Comparison of ENCODE assay signal across 27 mouse cellular contexts in the genomic region with DNA sequence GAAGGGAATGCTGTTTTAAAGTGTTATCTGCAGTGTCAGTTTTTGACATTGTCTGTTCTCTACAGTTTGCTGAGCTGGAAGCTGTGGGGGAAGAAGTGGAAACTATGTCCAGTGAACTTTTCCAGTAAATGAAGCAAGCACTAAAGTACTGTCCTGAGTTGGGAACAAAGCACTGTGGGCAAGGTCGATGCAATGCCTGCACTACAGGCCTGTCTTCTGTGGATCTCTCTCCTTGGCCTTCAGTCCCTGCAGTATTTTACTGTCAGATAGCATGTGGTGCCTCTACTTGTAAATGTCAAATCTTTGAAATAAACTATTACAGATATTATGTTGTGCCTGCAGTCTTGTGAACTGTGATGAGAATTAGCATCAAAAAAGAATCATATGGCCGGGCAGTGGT. TPM values are rescaled to one million over a fixed set of nuclear protein-coding genes. Genes with fewer than 3 reads are reported as not detected.
DNase-seq lines count a peak whose midpoint lies in the region; ATAC-seq lines count a peak whose summit lies in the region.
"Had no signal": no experiment of that assay in that cellular context is flagged by ENCODE, and none has a peak within 500 bp of the region (broad histone marks: within the 10 kb centered on the region; RNA-seq: fewer than 3 reads in every experiment).

No protein-coding gene starts in this region.

- 0 out of 2 replicates have a peak overlapping the region, but pooled peaks have one; percentile 31 for H3K27ac ChIP-seq in liver, embryonic 13.5 days
- H3K27ac ChIP-seq: embryonic facial prominence, embryonic 12.5 days; embryonic facial prominence, embryonic 15.5 days; forebrain, embryonic 15.5 days; heart, adult 2 months; heart, embryonic 10.5 days; heart, embryonic 13.5 days; hindbrain, embryonic 12.5 days; hindbrain, embryonic 15.5 days had no signal

- WGBS in liver, embryonic 13.5 days (ENCODE audit: insufficient replicate concordance), result 73% methylated on average over 2 of the region's 2 CpGs

- H3K9me3 ChIP-seq in liver, embryonic 13.5 days (replicated peaks), result no peaks in the 10 kb centered on the region
- H3K9me3 ChIP-seq: embryonic facial prominence, embryonic 12.5 days; embryonic facial prominence, embryonic 15.5 days; forebrain, embryonic 15.5 days; G1E; heart, embryonic 10.5 days; heart, embryonic 13.5 days; hindbrain, embryonic 12.5 days; hindbrain, embryonic 15.5 days had no signal

- no peak overlapping the region for H3K4me3 ChIP-seq in liver, embryonic 13.5 days (replicated peaks)
- H3K4me3 ChIP-seq: embryonic facial prominence, embryonic 12.5 days; embryonic facial prominence, embryonic 15.5 days; forebrain, embryonic 15.5 days; heart, adult 2 months; heart, embryonic 10.5 days; heart, embryonic 13.5 days; hindbrain, embryonic 12.5 days; hindbrain, embryonic 15.5 days had no signal

- DNase-seq in adrenal gland, adult (ENCODE audit: inconsistent age in 2 of 2, low spot score in 1 of 2), result peak; percentile 57 to 73
- no peak for DNase-seq in adrenal gland, postnatal 4 days (ENCODE audit: low spot score in 2 of 2)
- DNase-seq in adrenal gland, postnatal 10 days, result peak; percentile 17
- DNase-seq in adrenal gland, postnatal 14 days, result no peak
- DNase-seq in liver, embryonic 13.5 days, result no peak
- no peak for DNase-seq in liver
- peak; percentile 25 to 29 for DNase-seq in adrenal gland, postnatal 36 days
- no peak for DNase-seq in layer of hippocampus, postnatal 14 days (ENCODE audit: low spot score in 2 of 2)
- DNase-seq: cerebellum, adult 11 months; cerebellum, adult 2 months; cerebellum, adult 9-11 months; cerebellum, postnatal 25 days; gastrocnemius, postnatal 25 days; heart, adult 2 months had no signal

- no peak overlapping the region for H3K4me2 ChIP-seq in liver, embryonic 13.5 days
- H3K4me2 ChIP-seq: embryonic facial prominence, embryonic 12.5 days; embryonic facial prominence, embryonic 15.5 days; forebrain, embryonic 15.5 days; heart, embryonic 13.5 days; hindbrain, embryonic 12.5 days; hindbrain, embryonic 15.5 days had no signal

- no peak for ATAC-seq in liver, embryonic 13.5 days (ENCODE audit: low read depth)
- ATAC-seq: forebrain, embryonic 15.5 days; intestine, postnatal 0 days had no signal

- no peaks in the 10 kb centered on the region for H3K27me3 ChIP-seq in liver, embryonic 13.5 days
- H3K27me3 ChIP-seq: embryonic facial prominence, embryonic 12.5 days; embryonic facial prominence, embryonic 15.5 days; forebrain, embryonic 15.5 days; heart, embryonic 13.5 days; hindbrain, embryonic 12.5 days; hindbrain, embryonic 15.5 days had no signal

- H3K4me1 ChIP-seq in liver, embryonic 13.5 days (replicated peaks), result peaks cover 63% of the 10 kb centered on the region
- H3K4me1 ChIP-seq: embryonic facial prominence, embryonic 12.5 days; forebrain, embryonic 15.5 days; heart, embryonic 10.5 days; hindbrain, embryonic 15.5 days had no signal

- H3K9ac ChIP-seq in liver, embryonic 13.5 days, result no peak overlapping the region
- H3K9ac ChIP-seq: embryonic facial prominence, embryonic 12.5 days; embryonic facial prominence, embryonic 15.5 days; forebrain, embryonic 15.5 days; heart, embryonic 13.5 days; hindbrain, embryonic 12.5 days; hindbrain, embryonic 15.5 days had no signal

- peaks cover 90% of the 10 kb centered on the region for H3K36me3 ChIP-seq in liver, embryonic 13.5 days

RNA-seq across cellular contexts. Expression of a gene that starts 19.5 kb away (rescaled TPM):
- total RNA-seq in adrenal gland, postnatal 4 days (2021), result 10 to 100 TPM; 48.5 to 49.9 TPM
- total RNA-seq in adrenal gland, postnatal 10 days (2021), result 10 to 100 TPM; 37.9 to 38.8 TPM
- 39.2 and 41.2 TPM in 2 replicates for total RNA-seq in adrenal gland, postnatal 14 days (2021)
- polyA plus RNA-seq in liver, embryonic 13.5 days (2015; fragmentation: Nextera tagmentation; extraction: Ambion mirVana), result 64.9 and 74.9 TPM in 2 replicates
- total RNA-seq in adrenal gland, postnatal 36 days (2021), result 10 to 100 TPM; 40.1 to 43.1 TPM
- total RNA-seq in layer of hippocampus, postnatal 14 days (2021), result 10 to 100 TPM; 27.0 to 29.1 TPM

RNA-seq across cellular contexts. Expression of a gene that starts 19.8 kb away (rescaled TPM):
- 10 to 100 TPM; 37.4 to 38.1 TPM for total RNA-seq in adrenal gland, postnatal 4 days (2021)
- total RNA-seq in adrenal gland, postnatal 10 days (2021), result 10 to 100 TPM; 27.6 to 33.0 TPM
- total RNA-seq in adrenal gland, postnatal 14 days (2021), result 32.3 and 36.5 TPM in 2 replicates
- 16.7 and 18.2 TPM in 2 replicates for polyA plus RNA-seq in liver, embryonic 13.5 days (2015; fragmentation: Nextera tagmentation; extraction: Ambion mirVana)
- total RNA-seq in adrenal gland, postnatal 36 days (2021), result 10 to 100 TPM; 33.5 to 37.4 TPM
- 10 to 100 TPM; 49.5 to 49.7 TPM for total RNA-seq in layer of hippocampus, postnatal 14 days (2021)

RNA-seq across cellular contexts. Expression of a gene that starts 44.6 kb away (rescaled TPM):
- total RNA-seq in adrenal gland, postnatal 4 days (2021), result 10 to 100 TPM; 55.7 to 89.0 TPM
- 100 to 1,000 TPM in 1 of 2 experiments, 10 to 100 TPM in 1; 89.8 to 143 TPM for total RNA-seq in adrenal gland, postnatal 10 days (2021)
- total RNA-seq in adrenal gland, postnatal 14 days (2021), result 80.5 and 115 TPM in 2 replicates
- 116 and 134 TPM in 2 replicates for polyA plus RNA-seq in liver, embryonic 13.5 days (2015; fragmentation: Nextera tagmentation; extraction: Ambion mirVana)
- 100 to 1,000 TPM; 127 to 171 TPM for total RNA-seq in adrenal gland, postnatal 36 days (2021)
- total RNA-seq in layer of hippocampus, postnatal 14 days (2021), result 10 to 100 TPM; 27.0 to 27.6 TPM

RNA-seq across cellular contexts. Expression of a gene that starts 55.3 kb away (rescaled TPM):
- under 1 TPM in 1 of 2 experiments, not detected in 1; 0.08 TPM for total RNA-seq in adrenal gland, postnatal 4 days (2021)
- total RNA-seq in adrenal gland, postnatal 10 days (2021), result not detected
- not detected in 2 replicates for total RNA-seq in adrenal gland, postnatal 14 days (2021)
- polyA plus RNA-seq in liver, embryonic 13.5 days (2015; fragmentation: Nextera tagmentation; extraction: Ambion mirVana), result not detected in 2 replicates
- total RNA-seq in adrenal gland, postnatal 36 days (2021), result not detected
- total RNA-seq in layer of hippocampus, postnatal 14 days (2021), result under 1 TPM; 0.46 to 0.52 TPM
- total RNA-seq: hematopoietic stem cell, adult 5-6 weeks had no signal
- polyA plus RNA-seq: embryonic facial prominence, embryonic 12.5 days; forebrain, embryonic 11.5 days; forebrain, embryonic 15.5 days; G1E; heart, embryonic 10.5 days; heart, embryonic 13.5 days; heart, embryonic 16.5 days; hindbrain, embryonic 12.5 days; intestine, embryonic 14.5 days had no signal

Comparison
In these comparisons a context has a peak if more than half of its experiments do, and no peak if none do; other contexts are left out.
1. DNase-seq: peak in adrenal gland, adult (2 of 2), adrenal gland, postnatal 10 days (single experiment) and adrenal gland, postnatal 36 days (2 of 2); none in adrenal gland, postnatal 4 days (0 of 2), adrenal gland, postnatal 14 days (single experiment), liver, embryonic 13.5 days (single experiment), liver (single experiment) and layer of hippocampus, postnatal 14 days (0 of 2).